Mouse (Mus musculus): ENCODE measurements at regions not wholly inside any gene's neighbourhood (a gene's known extent, or its start where the extent isn't known, plus 50 kb on each side); places are given as distances from the start of the nearest gene placed in this dataset.
A peak's percentile ranks its signal among the peaks of the same experiment; 100 is the strongest.

DNA sequence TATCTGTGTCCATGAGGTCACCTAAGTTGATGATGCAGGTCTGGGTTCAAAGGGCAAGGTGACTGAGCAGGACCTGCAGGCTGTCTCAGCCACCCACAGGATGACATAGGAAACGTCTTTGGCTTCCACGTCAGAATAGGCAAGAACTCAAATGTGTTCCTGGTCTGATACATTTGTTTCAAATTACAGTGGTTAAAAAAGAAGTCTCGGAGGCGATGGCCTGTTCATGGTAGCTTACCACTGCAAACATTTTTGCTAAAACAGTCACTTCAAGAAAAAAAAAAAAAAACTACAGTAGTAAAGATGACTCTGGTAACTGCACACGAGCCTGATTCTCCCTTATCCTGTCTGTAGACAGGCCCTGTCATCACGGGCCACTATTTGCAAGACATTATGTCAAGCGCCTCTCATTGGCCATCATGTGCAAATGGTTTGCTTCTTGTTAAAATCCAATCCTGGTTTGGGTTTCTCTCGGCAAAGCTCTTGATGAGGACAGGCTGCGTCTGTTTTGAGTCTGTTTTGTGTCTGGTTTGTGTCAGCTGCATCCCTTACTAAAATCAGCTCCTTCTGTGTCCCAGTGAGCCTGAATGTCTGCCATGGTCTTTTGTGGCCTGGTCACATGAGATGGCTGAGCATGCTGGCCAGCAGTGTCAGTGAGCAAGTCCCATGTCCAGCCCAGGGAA, 59.2 kb upstream of the Gpc1 start:
- no peak for TF ChIP-seq POLR2A (IDR thresholded peaks at IDR 0.05; ENCODE audit: borderline replicate concordance, extremely low read depth, insufficient read depth, insufficient read length)
- Histone ChIP-seq H3K27me3 (ENCODE audit: control insufficient read depth, insufficient read depth, low read length) (no peaks in the 10 kb centered on the region), H3K9ac (ENCODE audit: low read depth, low read length, severe bottlenecking) (no peak overlapping the region), H3K4me3 (replicated peaks; ENCODE audit: low read length) (no peak overlapping the region), H3K4me1 (ENCODE audit: control insufficient read depth, insufficient read depth, low read length) (peaks cover 28% of the 10 kb centered on the region), H3K4me2 (replicated peaks; ENCODE audit: low read depth, low read length, severe bottlenecking) (no peak overlapping the region), H3K9me3 (ENCODE audit: control insufficient read depth, low read length) (no peaks in the 10 kb centered on the region), H3K27ac (replicated peaks; ENCODE audit: low read depth, low read length) (peak overlapping the region; percentile 29; the same call in 1 of the 2 replicates), H3K36me3 (ENCODE audit: control insufficient read depth, insufficient read depth, low read length) (no peaks in the 10 kb centered on the region)
- 22% methylated on average over 9 of the region's 9 CpGs for WGBS
- DNase-seq (ENCODE audit: low spot score) (peak; percentile 29), ATAC-seq (ENCODE audit: low FRiP score, low read depth) (no peak)

DNA sequence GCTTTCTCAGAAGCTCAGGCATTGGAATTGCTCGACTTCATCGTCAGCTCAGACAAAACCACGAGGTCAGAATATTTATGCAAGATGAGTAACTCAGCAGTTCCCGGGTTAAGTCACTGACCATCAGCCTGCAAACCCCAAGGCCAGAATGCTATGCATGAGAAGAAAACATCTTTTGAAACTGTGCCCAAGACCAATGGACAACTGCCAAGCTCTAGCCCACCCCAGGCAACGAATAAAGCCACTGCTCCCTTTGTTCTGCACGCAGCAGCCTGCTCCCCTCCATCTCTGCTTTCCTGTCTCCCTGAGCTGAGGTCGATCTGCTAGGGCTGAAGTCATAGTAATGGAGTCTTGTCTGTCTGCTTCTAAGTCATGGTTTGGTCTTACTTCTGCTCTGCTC, 61.7 kb upstream of the Gpc1 start:
- H3K27ac ChIP-seq (replicated peaks; ENCODE audit: low read depth, low read length) = no peak overlapping the region
- H3K9me3 ChIP-seq (ENCODE audit: control insufficient read depth, low read length) = no peaks in the 10 kb centered on the region
- ATAC-seq (ENCODE audit: low FRiP score, low read depth) (no peak), DNase-seq (ENCODE audit: low spot score) (peak; percentile 20)
- TF ChIP-seq POLR2A (IDR thresholded peaks at IDR 0.05; ENCODE audit: borderline replicate concordance, extremely low read depth, insufficient read depth, insufficient read length) = no peak
- no peak overlapping the region for H3K9ac ChIP-seq (ENCODE audit: low read depth, low read length, severe bottlenecking)
- no peaks in the 10 kb centered on the region for H3K27me3 ChIP-seq (ENCODE audit: control insufficient read depth, insufficient read depth, low read length)
- H3K36me3 ChIP-seq (ENCODE audit: control insufficient read depth, insufficient read depth, low read length) = no peaks in the 10 kb centered on the region
- WGBS = 62% methylated on average over 7 of the region's 7 CpGs
- no peak overlapping the region for H3K4me3 ChIP-seq (replicated peaks; ENCODE audit: low read length)
- no peak overlapping the region for H3K4me2 ChIP-seq (replicated peaks; ENCODE audit: low read depth, low read length, severe bottlenecking)
- peaks cover 23% of the 10 kb centered on the region for H3K4me1 ChIP-seq (ENCODE audit: control insufficient read depth, insufficient read depth, low read length)

DNA sequence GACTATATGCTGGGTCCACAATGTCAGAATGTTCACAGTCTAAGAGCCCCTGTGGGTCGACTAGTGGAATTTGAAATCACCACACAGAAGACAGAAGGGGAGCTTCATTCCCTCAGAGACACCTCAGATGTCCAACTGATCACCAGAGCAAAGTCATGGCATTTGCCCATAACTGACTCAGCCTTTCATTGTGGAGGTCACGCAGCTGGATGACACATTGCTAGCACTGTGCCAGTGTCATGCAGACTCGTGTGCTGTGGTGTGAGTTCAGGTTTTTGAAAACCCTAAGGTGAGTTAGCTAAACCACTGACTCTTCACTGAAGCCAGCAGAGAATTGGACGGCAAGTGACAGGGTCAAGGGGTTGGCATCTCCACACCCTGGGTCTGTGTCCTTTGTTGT, 62.3 kb upstream of the Gpc1 start:
- Histone ChIP-seq H3K9ac (ENCODE audit: low read depth, low read length, severe bottlenecking) (no peak overlapping the region), H3K4me2 (replicated peaks; ENCODE audit: low read depth, low read length, severe bottlenecking) (no peak overlapping the region), H3K36me3 (ENCODE audit: control insufficient read depth, insufficient read depth, low read length) (no peaks in the 10 kb centered on the region), H3K4me3 (replicated peaks; ENCODE audit: low read length) (no peak overlapping the region), H3K27me3 (ENCODE audit: control insufficient read depth, insufficient read depth, low read length) (no peaks in the 10 kb centered on the region), H3K4me1 (ENCODE audit: control insufficient read depth, insufficient read depth, low read length) (peaks cover 18% of the 10 kb centered on the region), H3K9me3 (ENCODE audit: control insufficient read depth, low read length) (no peaks in the 10 kb centered on the region), H3K27ac (replicated peaks; ENCODE audit: low read depth, low read length) (no peak overlapping the region)
- 79% methylated on average over 4 of the region's 4 CpGs for WGBS
- no peak for ATAC-seq (ENCODE audit: low FRiP score, low read depth)
- no peak for DNase-seq (ENCODE audit: low spot score)
- no peak for TF ChIP-seq POLR2A (IDR thresholded peaks at IDR 0.05; ENCODE audit: borderline replicate concordance, extremely low read depth, insufficient read depth, insufficient read length)

DNA sequence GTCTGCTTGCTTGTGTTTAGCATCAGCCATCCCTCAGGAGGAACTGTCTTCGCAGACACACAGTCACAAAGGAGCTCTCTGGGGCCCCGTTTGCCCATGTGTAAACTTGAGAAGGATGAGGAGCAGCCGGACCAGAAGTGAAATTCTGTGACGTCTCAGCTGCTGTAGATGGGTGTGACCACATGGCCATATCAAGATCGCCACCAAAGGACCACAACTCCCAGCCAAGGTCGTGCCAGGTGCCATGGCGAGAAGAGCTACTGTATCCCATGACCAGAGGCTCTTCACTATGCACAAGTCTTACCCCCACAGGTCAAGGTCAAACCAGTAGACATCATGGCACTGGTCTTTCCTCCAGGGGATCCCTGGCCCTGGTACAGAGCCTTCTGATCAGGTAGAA, 64.9 kb upstream of the Gpc1 start:
- no peak for TF ChIP-seq POLR2A (IDR thresholded peaks at IDR 0.05; ENCODE audit: borderline replicate concordance, extremely low read depth, insufficient read depth, insufficient read length)
- no peak for DNase-seq (ENCODE audit: low spot score)
- WGBS = 80% methylated on average over 7 of the region's 7 CpGs
- Histone ChIP-seq H3K9me3 (ENCODE audit: control insufficient read depth, low read length) (no peaks in the 10 kb centered on the region), H3K9ac (ENCODE audit: low read depth, low read length, severe bottlenecking) (no peak overlapping the region), H3K4me2 (replicated peaks; ENCODE audit: low read depth, low read length, severe bottlenecking) (no peak overlapping the region), H3K4me3 (replicated peaks; ENCODE audit: low read length) (no peak overlapping the region), H3K4me1 (ENCODE audit: control insufficient read depth, insufficient read depth, low read length) (0 out of 2 replicates have a peak, but pooled peaks cover 4% of the 10 kb centered on the region), H3K27ac (replicated peaks; ENCODE audit: low read depth, low read length) (no peak overlapping the region), H3K36me3 (ENCODE audit: control insufficient read depth, insufficient read depth, low read length) (no peaks in the 10 kb centered on the region), H3K27me3 (ENCODE audit: control insufficient read depth, insufficient read depth, low read length) (no peaks in the 10 kb centered on the region)
- ATAC-seq (ENCODE audit: low FRiP score, low read depth) = no peak

DNA sequence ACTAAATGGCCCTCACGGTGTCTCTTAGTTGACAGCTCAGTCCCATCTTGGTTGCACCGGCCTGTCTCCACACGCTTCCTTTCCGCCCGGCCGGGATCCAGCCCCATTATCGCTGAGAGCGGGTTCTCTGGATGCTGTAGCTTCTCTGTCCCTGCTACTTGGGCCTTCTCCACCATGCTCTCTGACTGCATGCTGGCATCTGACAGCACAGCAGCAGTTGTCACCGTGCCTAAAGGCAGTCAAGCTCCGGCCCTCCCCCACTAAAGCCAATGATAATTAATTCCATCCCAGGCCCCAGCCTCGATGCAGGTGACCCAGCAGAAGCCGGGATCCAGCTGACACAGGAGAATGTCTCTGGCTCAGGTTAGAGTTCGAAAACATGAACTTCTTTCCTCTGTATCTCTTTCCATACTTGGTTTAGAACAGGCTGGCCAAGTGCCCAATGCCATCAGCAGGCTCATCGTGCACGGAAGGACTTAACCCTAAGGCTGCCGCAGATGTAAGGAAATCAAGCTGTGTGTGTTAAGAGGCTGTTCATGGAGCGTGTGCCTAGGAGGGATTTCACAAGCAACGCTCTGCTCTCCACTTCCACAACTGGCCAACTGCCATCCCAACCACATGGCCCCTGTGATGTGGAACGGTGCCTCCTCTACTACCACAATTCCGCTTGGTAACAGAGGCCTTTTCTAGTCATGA, 76.5 kb upstream of the Gpc1 start:
- H3K27ac ChIP-seq (replicated peaks; ENCODE audit: low read depth, low read length) = no peak overlapping the region

More for the DNA sequence above, 76.5 kb upstream of the Gpc1 start:
- H3K9me3 ChIP-seq (ENCODE audit: control insufficient read depth, low read length) = no peaks in the 10 kb centered on the region
- no peaks in the 10 kb centered on the region for H3K36me3 ChIP-seq (ENCODE audit: control insufficient read depth, insufficient read depth, low read length)
- no peak for TF ChIP-seq POLR2A (IDR thresholded peaks at IDR 0.05; ENCODE audit: borderline replicate concordance, extremely low read depth, insufficient read depth, insufficient read length)
- ATAC-seq (ENCODE audit: low FRiP score, low read depth) = 0 out of 2 replicates have a peak, but pooled peaks have one; percentile 23
- DNase-seq (ENCODE audit: low spot score) = peak; percentile 63
- WGBS = 42% methylated on average over 20 of the region's 20 CpGs
- no peaks in the 10 kb centered on the region for H3K27me3 ChIP-seq (ENCODE audit: control insufficient read depth, insufficient read depth, low read length)
- no peak overlapping the region for H3K4me3 ChIP-seq (replicated peaks; ENCODE audit: low read length)
- 0 out of 2 replicates have a peak overlapping the region, but pooled peaks have one; percentile 13 for H3K4me2 ChIP-seq (replicated peaks; ENCODE audit: low read depth, low read length, severe bottlenecking)
- H3K4me1 ChIP-seq (ENCODE audit: control insufficient read depth, insufficient read depth, low read length) = peaks cover 28% of the 10 kb centered on the region
- no peak overlapping the region for H3K9ac ChIP-seq (ENCODE audit: low read depth, low read length, severe bottlenecking)
